Mouse (Mus musculus): ENCODE results near the gene Lrp6. TPM values are rescaled to one million over a fixed set of nuclear protein-coding genes. Genes with fewer than 3 reads are reported as not detected.

Lrp6 gene
- polyA plus RNA-seq, 1 experiment, result 39.6 TPM

DNA sequence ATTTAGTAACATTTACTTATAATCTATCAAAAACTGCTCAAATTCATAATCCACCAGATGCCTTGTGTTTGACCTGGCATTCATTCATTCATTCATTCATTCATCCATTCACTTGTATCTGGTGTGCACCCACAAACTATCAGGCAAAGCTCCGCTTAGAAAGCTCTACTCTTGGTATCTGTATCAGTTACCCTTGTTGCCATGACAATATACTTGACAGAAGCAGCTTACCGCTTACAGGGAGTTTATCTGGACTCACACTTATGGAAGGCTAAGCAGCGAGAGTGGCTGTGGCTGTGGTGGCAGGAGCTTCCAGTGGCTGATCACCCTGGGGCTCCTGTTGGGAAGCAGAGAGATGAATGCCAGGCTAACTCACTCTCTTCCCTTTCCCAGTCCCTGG lies 148.9 kb downstream of the Lrp6 start:
- H3K4me1 ChIP-seq (ENCODE audit: control insufficient read depth, insufficient read depth, low read length), result peaks cover 5% of the 10 kb centered on the region; the same call in 1 of the 2 replicates
- no peak for DNase-seq
- TF ChIP-seq CTCF (conservative IDR thresholded peaks at IDR 0.05; ENCODE audit: insufficient read depth, insufficient read length, low read depth, low read length) (no peak), POLR2A (IDR thresholded peaks at IDR 0.05; ENCODE audit: low read depth, low read length) (no peak)
- no peak overlapping the region for H3K27ac ChIP-seq (ENCODE audit: insufficient read depth, low read depth, low read length)
- H3K27me3 ChIP-seq (replicated peaks; ENCODE audit: control insufficient read depth, insufficient read depth, low read length), result no peaks in the 10 kb centered on the region
- H3K36me3 ChIP-seq (ENCODE audit: control insufficient read depth, insufficient read depth, low read length), result no peaks in the 10 kb centered on the region
- 87% methylated on average over 3 of the region's 3 CpGs for WGBS
- H3K4me3 ChIP-seq (ENCODE audit: insufficient read depth, low read depth, low read length), result no peak overlapping the region

DNA sequence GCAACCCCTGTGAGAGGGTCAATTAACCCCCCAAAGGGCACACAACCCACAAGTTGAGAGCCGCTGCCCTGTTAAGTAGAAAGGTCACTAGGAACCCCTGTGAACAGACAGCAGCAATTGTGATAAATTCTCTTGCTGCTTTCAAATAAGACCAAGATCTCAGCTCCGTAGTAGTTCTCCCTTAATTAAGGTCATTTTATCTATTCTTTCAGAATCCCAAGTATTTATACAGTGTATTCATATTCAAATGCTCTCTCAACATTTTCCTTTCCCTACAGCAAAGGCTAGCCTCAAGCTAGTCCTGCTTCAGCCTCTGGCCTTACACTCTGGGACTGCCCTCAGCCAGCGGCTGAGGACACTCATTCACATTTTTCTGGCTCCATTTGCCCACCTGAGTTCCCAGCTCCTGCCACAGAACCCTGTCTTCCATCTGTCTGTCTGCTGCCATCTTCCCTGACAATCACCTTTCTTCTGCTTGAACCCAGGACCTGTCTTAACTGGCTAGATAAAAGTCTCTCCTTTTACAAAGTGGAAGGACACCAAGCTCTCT lies 150.1 kb downstream of the Lrp6 start:
- Histone ChIP-seq H3K4me1 (ENCODE audit: control insufficient read depth, insufficient read depth, low read length) (peaks cover 5% of the 10 kb centered on the region; the same call in 1 of the 2 replicates), H3K4me3 (ENCODE audit: insufficient read depth, low read depth, low read length) (no peak overlapping the region), H3K27me3 (replicated peaks; ENCODE audit: control insufficient read depth, insufficient read depth, low read length) (no peaks in the 10 kb centered on the region), H3K27ac (ENCODE audit: insufficient read depth, low read depth, low read length) (no peak overlapping the region), H3K36me3 (ENCODE audit: control insufficient read depth, insufficient read depth, low read length) (no peaks in the 10 kb centered on the region)
- 81% methylated on average over 3 of the region's 3 CpGs for WGBS
- TF ChIP-seq CTCF (conservative IDR thresholded peaks at IDR 0.05; ENCODE audit: insufficient read depth, insufficient read length, low read depth, low read length) (no peak), POLR2A (IDR thresholded peaks at IDR 0.05; ENCODE audit: low read depth, low read length) (no peak)
- DNase-seq, result no peak

DNA sequence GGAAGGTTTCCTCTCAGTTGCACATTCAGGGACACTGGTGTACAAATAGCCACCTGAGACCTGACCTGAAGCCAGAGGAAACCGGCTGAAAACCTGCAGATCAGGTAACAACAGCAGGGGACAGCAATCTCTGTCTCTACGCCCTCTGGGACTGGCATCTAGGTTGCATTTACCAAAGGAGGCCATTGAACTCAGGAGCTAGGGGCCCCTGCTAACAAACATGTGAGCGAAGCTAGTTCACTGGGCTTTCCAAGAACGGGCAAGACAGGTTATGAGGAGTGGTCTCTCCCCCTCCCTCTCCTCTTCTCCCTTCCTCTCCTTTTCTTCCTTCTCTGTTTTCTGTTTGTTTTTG lies 152.3 kb downstream of the Lrp6 start:
- no peaks in the 10 kb centered on the region for H3K27me3 ChIP-seq (replicated peaks; ENCODE audit: control insufficient read depth, insufficient read depth, low read length)
- 0 out of 2 replicates have a peak overlapping the region, but pooled peaks have one; percentile 1 for H3K27ac ChIP-seq (ENCODE audit: insufficient read depth, low read depth, low read length)
- TF ChIP-seq CTCF (conservative IDR thresholded peaks at IDR 0.05; ENCODE audit: insufficient read depth, insufficient read length, low read depth, low read length) (no peak), POLR2A (IDR thresholded peaks at IDR 0.05; ENCODE audit: low read depth, low read length) (no peak)
- H3K4me3 ChIP-seq (ENCODE audit: insufficient read depth, low read depth, low read length), result no peak overlapping the region
- 47% methylated on average over 4 of the region's 4 CpGs for WGBS
- no peak for DNase-seq
- H3K36me3 ChIP-seq (ENCODE audit: control insufficient read depth, insufficient read depth, low read length), result no peaks in the 10 kb centered on the region
- peaks cover 5% of the 10 kb centered on the region; the same call in 1 of the 2 replicates for H3K4me1 ChIP-seq (ENCODE audit: control insufficient read depth, insufficient read depth, low read length)

DNA sequence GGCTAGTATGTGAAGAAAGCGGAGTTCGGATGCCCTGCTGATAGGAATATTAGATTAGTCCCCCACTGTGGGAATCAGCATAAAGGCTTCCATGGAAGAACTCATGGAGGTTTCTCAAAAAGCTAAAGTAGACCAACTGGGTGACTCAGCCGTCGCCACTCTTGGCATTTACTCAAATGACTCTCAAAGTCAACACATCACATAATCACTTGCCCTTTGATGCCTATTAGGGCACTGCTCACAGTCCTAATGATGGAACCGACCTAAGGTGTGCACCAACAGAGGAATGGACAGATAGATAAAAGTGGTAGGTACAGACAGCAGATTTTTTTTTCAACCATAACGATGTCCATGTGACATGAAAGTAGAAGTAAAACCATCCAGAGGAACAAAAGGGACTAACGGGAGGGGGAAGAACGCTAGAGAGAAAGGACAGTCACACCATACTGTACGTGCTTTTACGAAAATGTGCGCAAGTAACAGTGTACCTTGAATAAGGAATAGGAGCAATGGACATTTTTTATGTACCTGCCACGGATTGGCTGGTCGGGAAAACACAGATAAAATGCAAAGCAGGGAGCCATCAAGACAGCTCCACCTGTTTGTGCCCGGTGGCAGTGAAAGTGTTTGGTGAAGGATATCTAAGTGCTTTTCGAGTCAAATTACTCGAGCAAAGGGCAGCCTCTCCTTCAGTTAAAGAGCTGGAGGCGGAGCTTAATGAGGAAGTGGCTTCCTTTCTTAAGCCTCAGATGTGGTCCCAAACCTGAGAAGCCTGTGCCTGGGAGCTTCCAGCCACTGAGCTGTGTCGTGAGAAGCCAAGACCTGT lies 152.8 kb downstream of the Lrp6 start:
- 42% methylated on average over 18 of the region's 18 CpGs for WGBS
- H3K36me3 ChIP-seq (ENCODE audit: control insufficient read depth, insufficient read depth, low read length), result no peaks in the 10 kb centered on the region
- H3K4me3 ChIP-seq (ENCODE audit: insufficient read depth, low read depth, low read length), result no peak overlapping the region
- no peaks in the 10 kb centered on the region for H3K27me3 ChIP-seq (replicated peaks; ENCODE audit: control insufficient read depth, insufficient read depth, low read length)
- H3K4me1 ChIP-seq (ENCODE audit: control insufficient read depth, insufficient read depth, low read length), result peaks cover 5% of the 10 kb centered on the region; the same call in 1 of the 2 replicates
- TF ChIP-seq CTCF (conservative IDR thresholded peaks at IDR 0.05; ENCODE audit: insufficient read depth, insufficient read length, low read depth, low read length) (no peak), POLR2A (IDR thresholded peaks at IDR 0.05; ENCODE audit: low read depth, low read length) (no peak)
- 0 out of 2 replicates have a peak overlapping the region, but pooled peaks have one; percentile 1 for H3K27ac ChIP-seq (ENCODE audit: insufficient read depth, low read depth, low read length)
- DNase-seq, result peak; percentile 72

DNA sequence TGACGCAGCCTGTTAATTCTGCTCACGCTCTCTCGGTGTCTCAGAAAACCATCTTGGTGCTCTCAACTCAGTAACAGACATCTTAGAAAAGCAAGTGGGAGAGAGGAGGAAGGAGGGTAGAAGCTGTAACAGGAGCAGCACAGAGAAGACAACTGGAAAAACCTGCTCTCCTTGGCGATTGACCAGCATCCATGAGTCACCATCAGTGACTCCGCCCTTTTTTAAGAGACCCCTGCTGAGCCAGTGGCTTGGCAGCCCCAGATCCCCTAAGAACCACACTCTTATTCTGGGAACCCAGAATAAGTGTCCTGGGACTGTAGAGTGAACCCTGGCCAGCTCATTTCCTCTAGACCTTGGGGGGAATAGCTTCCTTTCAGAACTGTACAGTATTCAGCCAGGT lies 159.5 kb downstream of the Lrp6 start:
- peak; percentile 18 for DNase-seq
- H3K27me3 ChIP-seq (replicated peaks; ENCODE audit: control insufficient read depth, insufficient read depth, low read length), result no peaks in the 10 kb centered on the region
- H3K27ac ChIP-seq (ENCODE audit: insufficient read depth, low read depth, low read length), result no peak overlapping the region
- TF ChIP-seq POLR2A (IDR thresholded peaks at IDR 0.05; ENCODE audit: low read depth, low read length) (no peak), CTCF (conservative IDR thresholded peaks at IDR 0.05; ENCODE audit: insufficient read depth, insufficient read length, low read depth, low read length) (no peak)
- no peaks in the 10 kb centered on the region for H3K4me1 ChIP-seq (ENCODE audit: control insufficient read depth, insufficient read depth, low read length)
- H3K36me3 ChIP-seq (ENCODE audit: control insufficient read depth, insufficient read depth, low read length), result no peaks in the 10 kb centered on the region
- no peak overlapping the region for H3K4me3 ChIP-seq (ENCODE audit: insufficient read depth, low read depth, low read length)
- WGBS, result 67% methylated on average over 5 of the region's 5 CpGs

DNA sequence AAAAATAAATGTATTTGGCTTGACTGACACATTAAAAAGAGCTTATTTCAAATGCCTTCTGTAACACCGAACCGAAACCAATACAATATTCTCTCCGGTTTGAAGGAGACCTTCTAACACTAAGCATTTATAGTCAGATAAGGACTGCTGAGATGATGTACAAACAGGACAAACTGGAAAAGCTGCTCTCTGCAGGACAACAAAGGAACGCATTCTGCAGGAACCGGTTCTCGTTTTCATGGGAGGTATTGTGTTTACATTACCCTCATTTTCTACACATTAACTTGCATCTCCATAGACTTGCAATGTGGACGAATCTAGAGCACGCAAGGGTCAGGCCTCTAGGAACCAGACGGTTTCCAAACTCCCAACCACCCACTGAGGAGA lies 163.1 kb downstream of the Lrp6 start:
- H3K4me1 ChIP-seq (ENCODE audit: control insufficient read depth, insufficient read depth, low read length), result no peaks in the 10 kb centered on the region
- 73% methylated on average over 9 of the region's 9 CpGs for WGBS

DNA sequence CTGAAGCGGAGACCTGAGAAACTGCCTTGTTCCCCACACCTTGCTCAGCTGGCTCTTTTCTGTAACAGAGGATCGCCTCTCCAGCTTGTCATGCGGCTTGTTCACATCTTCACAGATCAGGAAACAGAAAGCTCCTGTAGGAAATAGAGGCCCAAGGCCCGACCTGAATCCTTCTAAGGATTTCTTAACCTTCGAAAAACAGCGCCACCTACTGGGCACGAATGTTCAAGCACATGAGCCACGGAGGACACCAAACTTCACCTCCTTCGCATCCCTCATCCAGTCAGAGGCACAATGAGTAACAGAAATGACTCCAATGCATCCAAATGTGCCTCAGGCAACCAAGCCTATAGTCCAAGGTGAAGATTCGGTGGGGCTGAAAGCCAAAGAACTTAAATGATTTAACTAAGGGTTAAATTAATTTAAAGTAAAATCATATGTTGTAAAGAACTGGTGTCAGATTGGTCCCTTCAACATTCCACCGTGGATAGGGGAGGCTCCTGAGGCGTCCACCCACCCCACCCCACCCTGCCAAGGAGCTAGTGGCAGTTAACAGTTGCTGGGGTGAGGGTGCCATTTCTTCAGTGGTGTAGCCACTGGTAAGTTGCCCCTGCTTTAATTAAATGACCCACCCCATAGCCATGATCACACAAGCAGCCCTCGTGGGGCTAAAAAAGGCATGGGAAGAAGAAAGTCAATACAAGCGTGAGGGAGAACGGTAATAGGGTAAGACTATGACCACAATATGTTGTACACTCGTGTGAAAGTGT lies 163.7 kb downstream of the Lrp6 start:
- peak; percentile 58 for DNase-seq
- Histone ChIP-seq H3K27ac (ENCODE audit: insufficient read depth, low read depth, low read length) (no peak overlapping the region), H3K4me3 (ENCODE audit: insufficient read depth, low read depth, low read length) (no peak overlapping the region), H3K36me3 (ENCODE audit: control insufficient read depth, insufficient read depth, low read length) (no peaks in the 10 kb centered on the region), H3K4me1 (ENCODE audit: control insufficient read depth, insufficient read depth, low read length) (no peaks in the 10 kb centered on the region), H3K27me3 (replicated peaks; ENCODE audit: control insufficient read depth, insufficient read depth, low read length) (no peaks in the 10 kb centered on the region)
- peak; percentile 77 for TF ChIP-seq CTCF (conservative IDR thresholded peaks at IDR 0.05; ENCODE audit: insufficient read depth, insufficient read length, low read depth, low read length)
- TF ChIP-seq POLR2A (IDR thresholded peaks at IDR 0.05; ENCODE audit: low read depth, low read length), result no peak
- 52% methylated on average over 16 of the region's 16 CpGs for WGBS

More for the DNA sequence above, 163.1 kb downstream of the Lrp6 start:
- Histone ChIP-seq H3K27me3 (replicated peaks; ENCODE audit: control insufficient read depth, insufficient read depth, low read length) (no peaks in the 10 kb centered on the region), H3K4me3 (ENCODE audit: insufficient read depth, low read depth, low read length) (no peak overlapping the region), H3K27ac (ENCODE audit: insufficient read depth, low read depth, low read length) (no peak overlapping the region), H3K36me3 (ENCODE audit: control insufficient read depth, insufficient read depth, low read length) (no peaks in the 10 kb centered on the region)
- TF ChIP-seq POLR2A (IDR thresholded peaks at IDR 0.05; ENCODE audit: low read depth, low read length) (no peak), CTCF (conservative IDR thresholded peaks at IDR 0.05; ENCODE audit: insufficient read depth, insufficient read length, low read depth, low read length) (no peak)
- DNase-seq, result no peak

Other genes with a start within 250 kb of the Lrp6 start
- gene Bcl2l14, start 170.6 kb downstream of the Lrp6 start, polyA plus RNA-seq (2012; rRNA removed), result 0.77 and 1.1 TPM in 2 replicates
- gene Mansc1, start 65.5 kb upstream of the Lrp6 start, polyA plus RNA-seq (2012; rRNA removed), result 8.8 and 9.6 TPM in 2 replicates
- 14.5 and 15.1 TPM in 2 replicates for gene Borcs5, start 72.5 kb upstream of the Lrp6 start, polyA plus RNA-seq (2012; rRNA removed)
- 11.7 and 17.6 TPM in 2 replicates for gene Dusp16, start 225.7 kb upstream of the Lrp6 start, polyA plus RNA-seq (2012; rRNA removed)

All from kidney, adult 2 months (tissue).